Mouse (Mus musculus) kidney, adult 2 months (tissue): ENCODE measurements at regions not wholly inside any gene's neighbourhood (a gene's known extent, or its start where the extent isn't known, plus 50 kb on each side); places are given as distances from the start of the nearest gene placed in this dataset.

Source experiments
- CTCF ChIP-seq: fragments of 200-500 bp; conservative IDR thresholded peaks from 2 replicates; pipeline ENCODE4 v1.5.1; 2011; ENCODE audit warnings: low read depth, mild to moderate bottlenecking, control low read depth, low read length, moderate library complexity, mixed read lengths; ENCODE audit not compliant: insufficient read depth, insufficient read length
- POLR2A ChIP-seq: fragments of 200-500 bp; IDR thresholded peaks from one replicate; pipeline ENCODE4 v1.6.1; 2011; ENCODE audit warnings: low read depth, low read length, control low read depth

- no peak for TF ChIP-seq CTCF
- TF ChIP-seq POLR2A = no peak
Measured at GRCm38 (mm10) chr8:116063541-116063940, 355.9 kb upstream of the Maf start.
